Mouse (Mus musculus) layer of hippocampus, postnatal 14 days (tissue): ENCODE data around the gene Dlgap4. TPM values are rescaled to one million over a fixed set of nuclear protein-coding genes. Genes with fewer than 3 reads are reported as not detected.
"Not testable (repeated sequence)": the region's sequence is repeated elsewhere in the genome, so short reads cannot be mapped to it uniquely, and the experiment has no call there.

Source experiments
- DNase-seq, 2 experiments: peaks; one replicate each; pipeline ENCODE4 v3.0.0; 2021 to 2022; ENCODE audit warnings: low spot score in 2 of 2, mixed read lengths in 1 of 2
- total RNA-seq, 2 experiments: library from RNA; stranded (reverse); gene quantifications; 2 replicates each; pipeline ENCODE4 v1.2.3; 2021

The Dlgap4 gene
- total RNA-seq, 2 experiments from 2014 or later: 194 TPM

- DNase-seq: no peak
Observed at GRCm38 (mm10) chr2:156774035-156774737, 160.7 kb downstream of the Dlgap4 start.

- no peak for DNase-seq
Observed at GRCm38 (mm10) chr2:156774738-156775454, 161.4 kb downstream of the Dlgap4 start, which contains the start of gene Myl9. Myl9 (plus strand) TSS chr2:156775420.

- no peak for DNase-seq
Observed at GRCm38 (mm10) chr2:156775455-156776435, 162.2 kb downstream of the Dlgap4 start.

- DNase-seq: no peak
Observed at GRCm38 (mm10) chr2:156776907-156777306, 163.4 kb downstream of the Dlgap4 start.

GRCm38 (mm10) chr2:156777326-156778004 lies 164.0 kb downstream of the Dlgap4 start:
- no peak for DNase-seq

GRCm38 (mm10) chr2:156778571-156778970 lies 165.1 kb downstream of the Dlgap4 start:
- DNase-seq: no peak

GRCm38 (mm10) chr2:156779036-156779435 lies 165.5 kb downstream of the Dlgap4 start:
- DNase-seq: no peak

GRCm38 (mm10) chr2:156779488-156779887 lies 166.0 kb downstream of the Dlgap4 start:
- DNase-seq: no peak

GRCm38 (mm10) chr2:156780129-156780528 lies 166.6 kb downstream of the Dlgap4 start:
- DNase-seq: no peak

GRCm38 (mm10) chr2:156780752-156781151 lies 167.2 kb downstream of the Dlgap4 start:
- no peak for DNase-seq

GRCm38 (mm10) chr2:156781281-156781680 lies 167.8 kb downstream of the Dlgap4 start:
- no peak for DNase-seq

GRCm38 (mm10) chr2:156781836-156782480 lies 168.5 kb downstream of the Dlgap4 start:
- DNase-seq: no peak

- no peak for DNase-seq
Observed at GRCm38 (mm10) chr2:156782481-156783348, 169.2 kb downstream of the Dlgap4 start.

GRCm38 (mm10) chr2:156783349-156783728 lies 169.8 kb downstream of the Dlgap4 start:
- no peak for DNase-seq

- no peak for DNase-seq
Observed at GRCm38 (mm10) chr2:156784016-156784585, 170.6 kb downstream of the Dlgap4 start.

GRCm38 (mm10) chr2:156784891-156785290 lies 171.4 kb downstream of the Dlgap4 start:
- DNase-seq: no peak

GRCm38 (mm10) chr2:156786369-156786768 lies 172.9 kb downstream of the Dlgap4 start:
- not testable (repeated sequence) for DNase-seq

GRCm38 (mm10) chr2:156787090-156787775 lies 173.7 kb downstream of the Dlgap4 start:
- DNase-seq: no peak
